Mouse (Mus musculus): ENCODE measurements around the gene Rnf41.

Gene Rnf41

GRCm38 (mm10) chr10:128411211-128412054, at the start of gene Rnf41, which contains the start of gene Nabp2:
Rnf41 (plus strand) TSS chr10:128411657.
Nabp2 (minus strand) TSS chr10:128411492.
- in situ Hi-C loops (cut with MboI) = no loop called here

- in situ Hi-C loops (cut with MboI) = no loop called here
These were observed 49.6 kb upstream of the Rnf41 start for GRCm38 (mm10) chr10:128361836-128362235.

- in situ Hi-C loops (cut with MboI) = no loop called here
These were observed 48.9 kb upstream of the Rnf41 start for GRCm38 (mm10) chr10:128362568-128362967.

GRCm38 (mm10) chr10:128367899-128368401, 43.5 kb upstream of the Rnf41 start:
- in situ Hi-C loops (cut with MboI) = no loop called here

GRCm38 (mm10) chr10:128368402-128369217, 42.8 kb upstream of the Rnf41 start, which contains the start of gene Coq10a:
Coq10a (minus strand) TSS chr10:128368997.
- in situ Hi-C loops (cut with MboI) = no loop called here

GRCm38 (mm10) chr10:128369218-128369543, 42.3 kb upstream of the Rnf41 start:
- in situ Hi-C loops (cut with MboI) = no loop called here

GRCm38 (mm10) chr10:128369599-128369998, 41.9 kb upstream of the Rnf41 start:
- in situ Hi-C loops (cut with MboI) = no loop called here

GRCm38 (mm10) chr10:128370021-128370420, 41.4 kb upstream of the Rnf41 start:
- in situ Hi-C loops (cut with MboI) = no loop called here

- in situ Hi-C loops (cut with MboI) = no loop called here
These were observed 40.9 kb upstream of the Rnf41 start for GRCm38 (mm10) chr10:128370601-128371000.

GRCm38 (mm10) chr10:128372142-128372541, 39.3 kb upstream of the Rnf41 start:
- in situ Hi-C loops (cut with MboI) = no loop called here

GRCm38 (mm10) chr10:128372989-128373748, 38.3 kb upstream of the Rnf41 start:
- in situ Hi-C loops (cut with MboI) = no loop called here

GRCm38 (mm10) chr10:128374393-128374792, 37.1 kb upstream of the Rnf41 start:
- in situ Hi-C loops (cut with MboI) = no loop called here

GRCm38 (mm10) chr10:128376099-128376454, 35.4 kb upstream of the Rnf41 start:
- in situ Hi-C loops (cut with MboI) = no loop called here

- in situ Hi-C loops (cut with MboI) = no loop called here
These were observed 34.8 kb upstream of the Rnf41 start, which contains the start of gene Ankrd52 for GRCm38 (mm10) chr10:128376455-128377211. Ankrd52 (plus strand) TSS chr10:128377115.

GRCm38 (mm10) chr10:128377222-128377939, 34.1 kb upstream of the Rnf41 start:
- in situ Hi-C loops (cut with MboI) = no loop called here

- in situ Hi-C loops (cut with MboI) = no loop called here
These were observed 33.5 kb upstream of the Rnf41 start for GRCm38 (mm10) chr10:128377940-128378448.

- in situ Hi-C loops (cut with MboI) = no loop called here
These were observed 33.0 kb upstream of the Rnf41 start for GRCm38 (mm10) chr10:128378462-128378861.

GRCm38 (mm10) chr10:128379260-128379659, 32.2 kb upstream of the Rnf41 start:
- in situ Hi-C loops (cut with MboI) = no loop called here

GRCm38 (mm10) chr10:128380565-128380964, 30.9 kb upstream of the Rnf41 start:
- in situ Hi-C loops (cut with MboI) = no loop called here

- in situ Hi-C loops (cut with MboI) = no loop called here
These were observed 29.0 kb upstream of the Rnf41 start for GRCm38 (mm10) chr10:128382482-128382881.

Measured in mature B cell (primary cell).